Mouse (Mus musculus) hindbrain, embryonic 10.5 days (tissue): ENCODE measurements at regions not wholly inside any gene's neighbourhood (a gene's known extent, or its start where the extent isn't known, plus 50 kb on each side); places are given as distances from the start of the nearest gene placed in this dataset.

Source experiments
- DNase-seq: peaks from one replicate; pipeline ENCODE4 v3.0.0-alpha.2; 2017; ENCODE audit warnings: low spot score
- H3K27ac ChIP-seq: fragments of 300-500 bp; sonication (generic); 2 replicates; pipeline ENCODE4 v1.5.1; 2016; ENCODE audit warnings: mild to moderate bottlenecking, moderate library complexity
- H3K27me3 ChIP-seq: fragments of 300-500 bp; sonication (generic); 2 replicates; pipeline ENCODE4 v1.6.1; 2016; ENCODE audit warnings: mild to moderate bottlenecking; ENCODE audit not compliant: poor library complexity, insufficient read depth, severe bottlenecking
- H3K36me3 ChIP-seq: fragments of 300-500 bp; sonication (generic); 2 replicates; pipeline ENCODE4 v1.6.1; 2016; ENCODE audit warnings: mild to moderate bottlenecking, moderate library complexity
- H3K4me1 ChIP-seq: fragments of 300-500 bp; sonication (generic); replicated peaks from 2 replicates; pipeline ENCODE4 v1.6.1; 2016; ENCODE audit warnings: mild to moderate bottlenecking
- H3K4me3 ChIP-seq: fragments of 300-500 bp; sonication (generic); 2 replicates; pipeline ENCODE4 v1.5.1; 2016; ENCODE audit warnings: mild to moderate bottlenecking, moderate library complexity
- H3K9me3 ChIP-seq: fragments of 300-500 bp; sonication (generic); 2 replicates; pipeline ENCODE4 v1.6.1; 2016; ENCODE audit warnings: mild to moderate bottlenecking, moderate library complexity
- WGBS: fragments of 180-500 bp; shearing (Covaris S2); methylation state at CpG from one replicate; pipeline ENCODE4 v1.1.7; 2016; 5-methylcytosine and 5-hydroxymethylcytosine counted together

- no peaks in the 10 kb centered on the region for H3K36me3 ChIP-seq
- DNase-seq = no peak
- peaks cover 21% of the 10 kb centered on the region for H3K4me1 ChIP-seq
- no peak overlapping the region for H3K4me3 ChIP-seq
- no peaks in the 10 kb centered on the region for H3K9me3 ChIP-seq
- no peak overlapping the region for H3K27ac ChIP-seq
- H3K27me3 ChIP-seq = no peaks in the 10 kb centered on the region
- 72% methylated on average over 3 of the region's 3 CpGs for WGBS
Measured at GRCm38 (mm10) chr14:100359881-100360280, 75.4 kb upstream of the Klf12 start.

GRCm38 (mm10) chr14:100357131-100357530 lies 72.7 kb upstream of the Klf12 start:
- Histone ChIP-seq H3K4me1 (peaks cover 27% of the 10 kb centered on the region), H3K36me3 (no peaks in the 10 kb centered on the region), H3K27me3 (no peaks in the 10 kb centered on the region), H3K9me3 (no peaks in the 10 kb centered on the region), H3K27ac (no peak overlapping the region), H3K4me3 (no peak overlapping the region)
- 72% methylated on average over 4 of the region's 4 CpGs for WGBS
- no peak for DNase-seq

GRCm38 (mm10) chr14:100353508-100353907 lies 69.0 kb upstream of the Klf12 start:
- WGBS = 69% methylated on average over 4 of the region's 4 CpGs
- no peak for DNase-seq
- H3K27me3 ChIP-seq = no peaks in the 10 kb centered on the region
- 0 out of 2 replicates have a peak overlapping the region, but pooled peaks have one; percentile 23 for H3K27ac ChIP-seq
- no peaks in the 10 kb centered on the region for H3K36me3 ChIP-seq
- peaks cover 11% of the 10 kb centered on the region for H3K4me1 ChIP-seq
- H3K4me3 ChIP-seq = no peak overlapping the region
- no peaks in the 10 kb centered on the region for H3K9me3 ChIP-seq

- WGBS = 53% methylated on average over 4 of the region's 4 CpGs
- H3K27ac ChIP-seq = no peak overlapping the region
- no peaks in the 10 kb centered on the region for H3K9me3 ChIP-seq
- peak; percentile 38 for DNase-seq
- H3K27me3 ChIP-seq = no peaks in the 10 kb centered on the region
- no peaks in the 10 kb centered on the region for H3K36me3 ChIP-seq
- peaks cover 11% of the 10 kb centered on the region for H3K4me1 ChIP-seq
- no peak overlapping the region for H3K4me3 ChIP-seq
Measured at GRCm38 (mm10) chr14:100352961-100353452, 68.5 kb upstream of the Klf12 start.

GRCm38 (mm10) chr14:100351004-100351403 lies 66.5 kb upstream of the Klf12 start:
- Histone ChIP-seq H3K36me3 (no peaks in the 10 kb centered on the region), H3K27ac (no peak overlapping the region), H3K4me3 (no peak overlapping the region), H3K4me1 (peaks cover 11% of the 10 kb centered on the region), H3K9me3 (no peaks in the 10 kb centered on the region), H3K27me3 (no peaks in the 10 kb centered on the region)
- no peak for DNase-seq
- WGBS = 91% methylated on average over 7 of the region's 7 CpGs

GRCm38 (mm10) chr14:100350021-100350790 lies 65.7 kb upstream of the Klf12 start:
- no peaks in the 10 kb centered on the region for H3K9me3 ChIP-seq
- WGBS = 88% methylated on average over 9 of the region's 9 CpGs
- DNase-seq = no peak
- H3K4me3 ChIP-seq = no peak overlapping the region
- peaks cover 11% of the 10 kb centered on the region for H3K4me1 ChIP-seq
- H3K36me3 ChIP-seq = no peaks in the 10 kb centered on the region
- no peaks in the 10 kb centered on the region for H3K27me3 ChIP-seq
- H3K27ac ChIP-seq = no peak overlapping the region

GRCm38 (mm10) chr14:100348336-100349164 lies 64.1 kb upstream of the Klf12 start:
- no peaks in the 10 kb centered on the region for H3K36me3 ChIP-seq
- H3K27ac ChIP-seq = no peak overlapping the region
- no peaks in the 10 kb centered on the region for H3K27me3 ChIP-seq
- WGBS = 92% methylated on average over 4 of the region's 4 CpGs
- DNase-seq = no peak
- H3K4me1 ChIP-seq = peaks cover 7% of the 10 kb centered on the region
- H3K9me3 ChIP-seq = no peaks in the 10 kb centered on the region
- H3K4me3 ChIP-seq = no peak overlapping the region

GRCm38 (mm10) chr14:100336926-100337325 lies 52.4 kb upstream of the Klf12 start:
- no peak for DNase-seq
- no peaks in the 10 kb centered on the region for H3K9me3 ChIP-seq
- no peaks in the 10 kb centered on the region for H3K36me3 ChIP-seq
- no peak overlapping the region for H3K27ac ChIP-seq
- H3K4me1 ChIP-seq = no peaks in the 10 kb centered on the region
- H3K4me3 ChIP-seq = no peak overlapping the region
- H3K27me3 ChIP-seq = no peaks in the 10 kb centered on the region
- 87% methylated on average over 4 of the region's 4 CpGs for WGBS
